Mouse (Mus musculus) cerebellum, adult 9-10 months (tissue): Measurements from ENCODE around the gene Ggps1.
"Not testable (repeated sequence)": the region's sequence is repeated elsewhere in the genome, so short reads cannot be mapped to it uniquely, and the experiment has no call there.

Source experiments
- DNase-seq: peaks from one replicate; pipeline ENCODE4 v3.0.0; 2022

The Ggps1 gene

GRCm38 (mm10) chr13:14035875-14036630, 27.2 kb downstream of the Ggps1 start:
- no peak for DNase-seq

- not testable (repeated sequence) for DNase-seq
These were observed 27.9 kb downstream of the Ggps1 start for GRCm38 (mm10) chr13:14035352-14035751.

GRCm38 (mm10) chr13:14034073-14034348, 29.3 kb downstream of the Ggps1 start:
- no peak for DNase-seq

GRCm38 (mm10) chr13:14033309-14034072, 29.8 kb downstream of the Ggps1 start:
- no peak for DNase-seq

DNA sequence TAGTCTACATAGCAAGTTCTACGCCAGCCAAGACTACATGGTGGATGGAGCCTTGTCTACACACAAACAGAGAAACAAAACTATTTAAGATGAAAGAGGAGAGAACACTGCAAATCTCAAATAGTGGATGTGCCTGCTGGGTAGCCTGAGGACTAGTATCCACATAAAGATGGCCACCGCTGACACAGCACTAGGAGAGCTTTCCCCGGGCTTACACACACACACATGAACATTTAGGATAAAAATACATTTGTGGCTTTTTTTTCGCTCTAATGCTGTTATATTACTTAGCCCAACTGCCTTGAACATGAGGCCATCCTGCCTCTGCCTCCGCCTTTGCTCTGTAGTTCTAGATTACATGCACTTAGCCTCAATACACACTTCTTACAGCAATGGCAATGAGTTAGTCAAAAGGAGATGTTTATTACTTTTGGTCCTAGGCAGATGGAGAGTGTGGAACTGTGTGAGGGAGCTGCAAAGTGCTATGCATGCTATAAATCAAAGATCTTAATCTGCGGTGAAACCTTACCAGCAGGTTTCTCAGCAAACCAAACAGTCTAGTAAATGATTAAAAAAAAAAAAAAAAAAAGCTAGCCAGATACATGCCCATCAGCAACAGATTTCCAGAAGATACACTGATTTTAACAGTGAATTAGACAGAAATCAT, 37.0 kb downstream of the Ggps1 start:
- no peak for DNase-seq

- DNase-seq: no peak
These were observed 37.7 kb downstream of the Ggps1 start for GRCm38 (mm10) chr13:14025554-14025953.

DNA sequence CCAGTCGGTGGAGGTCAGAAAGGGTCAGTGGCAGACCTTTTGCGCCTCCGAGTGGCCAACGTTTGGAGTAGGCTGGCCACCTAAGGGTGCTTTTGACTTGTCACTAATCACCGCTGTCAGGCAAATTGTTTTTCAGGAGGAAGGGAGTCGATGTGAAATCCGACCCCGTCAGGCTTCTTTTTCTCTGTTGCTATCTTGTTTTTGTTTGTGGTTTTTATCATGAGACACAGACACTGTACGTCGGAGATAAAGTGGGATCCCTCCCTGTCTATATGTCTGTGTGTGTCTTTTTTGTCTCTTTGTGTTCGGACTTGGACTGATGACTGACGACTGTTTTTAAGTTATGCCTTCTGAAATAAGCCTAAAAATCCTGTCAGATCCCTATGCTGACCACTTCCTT, 41.9 kb downstream of the Ggps1 start:
- not testable (repeated sequence) for DNase-seq

- no peak for DNase-seq
These were observed 44.4 kb downstream of the Ggps1 start for GRCm38 (mm10) chr13:14018852-14019251.

DNA sequence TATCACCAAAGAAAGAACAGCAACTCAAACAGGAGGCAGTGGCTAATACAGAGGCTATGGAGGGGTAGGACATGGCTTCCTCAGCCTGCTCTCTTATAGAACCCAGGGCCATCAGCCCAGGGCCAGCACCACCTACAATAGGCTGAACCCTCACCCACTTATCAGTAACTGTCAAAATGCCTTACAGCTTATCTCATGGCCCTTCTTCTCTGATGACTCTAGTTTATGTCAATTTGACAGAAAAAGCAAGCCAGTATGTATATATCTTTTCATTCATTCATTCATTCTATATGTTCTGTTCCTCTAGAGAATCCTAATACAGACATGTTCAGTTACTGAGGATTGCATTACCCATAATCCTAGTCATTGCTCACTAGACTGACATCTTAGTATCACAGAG, 45.0 kb downstream of the Ggps1 start:
- DNase-seq: no peak

- DNase-seq: no peak
These were observed 47.7 kb downstream of the Ggps1 start for GRCm38 (mm10) chr13:14015609-14016008.

DNA sequence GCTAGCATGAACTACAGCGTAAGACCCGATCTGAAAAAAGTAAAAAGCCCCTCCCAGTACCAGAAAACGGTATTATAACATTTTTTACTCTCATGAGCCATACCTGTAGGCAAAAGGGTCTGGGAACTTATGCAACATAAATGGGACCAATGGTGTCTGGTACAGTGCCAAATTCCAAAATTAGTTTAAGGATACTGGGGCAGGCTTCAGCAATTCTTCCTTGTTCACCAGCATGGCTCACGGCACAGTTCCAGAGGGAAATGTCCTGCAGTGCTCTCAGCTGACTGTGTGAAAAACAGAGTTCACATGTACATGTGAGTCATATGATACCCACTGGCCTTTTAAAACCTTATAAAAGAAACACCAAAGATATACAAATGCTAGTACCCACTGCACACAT, 48.7 kb downstream of the Ggps1 start:
- DNase-seq: peak; percentile 59

DNA sequence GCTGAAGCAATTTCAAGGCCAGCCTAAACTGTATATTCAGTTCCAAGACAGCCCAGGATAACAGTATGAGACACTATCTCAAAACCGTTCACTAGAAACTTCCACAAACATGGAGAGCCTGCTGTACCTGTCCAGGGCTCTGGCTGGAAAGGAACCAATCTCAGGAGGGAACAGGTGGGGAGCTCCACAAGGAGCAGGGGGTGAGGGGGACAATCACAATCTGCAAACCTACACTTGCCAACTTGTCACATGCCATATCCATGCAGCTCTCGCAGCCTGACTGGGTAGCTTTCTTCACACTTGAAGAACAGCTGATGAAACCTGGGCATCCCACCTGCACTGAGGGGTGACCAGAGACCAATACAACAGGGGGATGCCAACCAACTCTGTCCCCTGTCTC, 49.3 kb downstream of the Ggps1 start:
- peak; percentile 61 for DNase-seq

DNA sequence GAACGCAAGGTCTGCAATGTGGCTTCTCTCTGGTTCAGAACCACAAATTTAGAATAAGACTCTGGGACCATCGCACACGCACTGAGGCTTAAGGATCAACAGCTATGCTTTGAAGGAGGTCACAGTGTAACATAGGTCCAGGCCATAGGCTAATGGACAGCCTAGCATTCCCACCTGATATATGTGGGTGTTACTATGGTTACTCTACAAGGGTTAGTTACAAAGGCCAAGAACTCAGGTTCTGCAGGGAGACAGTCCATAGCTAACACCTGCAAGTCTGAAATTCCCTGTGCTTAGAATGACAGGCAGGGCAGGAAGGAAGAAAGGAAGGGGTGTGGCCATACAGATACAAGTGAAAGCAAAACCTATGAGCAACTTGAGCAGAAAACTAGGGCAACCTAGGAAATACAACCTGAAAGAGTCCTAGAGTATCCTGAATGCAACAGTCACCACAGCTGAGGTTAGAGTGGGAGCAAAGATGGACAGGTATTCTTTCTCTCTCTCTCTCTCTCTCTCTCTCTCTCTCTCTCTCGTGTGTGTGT, 51.8 kb downstream of the Ggps1 start:
- no peak for DNase-seq

DNA sequence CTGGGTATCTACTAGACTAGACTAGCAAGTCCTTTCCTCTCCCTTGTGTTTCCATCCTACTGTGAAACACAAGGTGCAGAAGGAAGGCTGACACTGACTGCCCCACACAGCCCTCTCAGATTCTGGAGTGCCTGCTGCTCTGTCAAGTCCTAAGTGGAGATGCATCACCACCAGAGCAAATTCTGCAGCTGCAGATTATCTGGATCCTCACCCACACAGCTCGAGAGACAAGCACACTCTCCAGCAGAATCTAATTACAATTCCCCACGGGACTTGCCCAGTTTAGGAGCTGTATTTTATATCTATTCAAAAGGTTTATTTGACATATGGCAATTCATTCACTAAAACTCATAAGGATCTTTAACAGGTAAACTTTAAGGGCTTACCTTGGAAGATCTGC, 57.2 kb downstream of the Ggps1 start:
- DNase-seq: no peak

DNA sequence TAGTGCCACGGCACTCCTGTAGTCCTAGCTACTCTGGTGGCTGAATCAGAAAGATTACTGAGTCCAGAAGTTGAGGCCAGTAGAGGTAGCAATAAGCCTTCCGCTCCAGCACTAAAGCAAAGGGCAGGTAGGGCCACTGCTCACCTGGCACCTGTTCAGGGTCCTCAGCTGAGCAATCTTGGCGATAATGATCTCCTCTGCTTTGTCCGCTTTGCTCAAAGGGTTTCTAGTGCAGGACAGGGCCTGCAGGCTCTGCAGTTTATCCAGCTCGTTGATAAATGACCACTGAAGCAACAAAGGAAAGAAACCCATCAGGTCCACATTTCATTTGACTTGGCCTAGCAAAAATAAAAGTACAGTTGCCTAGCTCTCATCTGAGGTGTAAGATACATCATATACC, 58.3 kb downstream of the Ggps1 start:
- no peak for DNase-seq

GRCm38 (mm10) chr13:14004086-14004485, 59.2 kb downstream of the Ggps1 start:
- DNase-seq: no peak

DNA sequence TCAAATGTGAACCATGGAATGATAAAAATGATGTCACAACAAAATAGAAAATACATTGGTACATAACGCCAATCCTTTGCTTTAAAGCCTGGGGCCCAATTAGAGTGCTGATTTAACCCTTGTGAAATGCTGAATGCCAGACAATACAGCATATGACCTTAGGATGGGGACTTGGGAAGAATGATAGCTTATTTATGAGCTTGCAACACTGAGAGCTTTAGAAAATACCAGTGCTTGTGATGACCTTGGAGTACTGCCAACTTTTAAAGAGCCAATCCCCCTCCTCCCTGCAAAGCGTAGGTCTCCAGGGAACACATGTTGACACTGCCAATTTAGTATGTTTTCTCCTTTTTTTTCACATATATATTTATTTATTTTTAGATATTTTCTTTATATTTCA, 60.6 kb downstream of the Ggps1 start:
- DNase-seq: no peak
